Mouse (Mus musculus): Measurements from ENCODE around the gene Rsph3b.
"Not testable (repeated sequence)": the region's sequence is repeated elsewhere in the genome, so short reads cannot be mapped to it uniquely, and the experiment has no call there.

The Rsph3b gene

GRCm38 (mm10) chr17:6947984-6948768 lies at the start of gene Rsph3b:
TSS of gene Rsph3b (minus strand) at chr17:6948682.
- peak; percentile 78 for DNase-seq (ENCODE audit: low read depth, low spot score)

- not testable (repeated sequence) for DNase-seq (ENCODE audit: low read depth, low spot score)
Measured at GRCm38 (mm10) chr17:6997778-6998490, 49.5 kb upstream of the Rsph3b start.

DNA sequence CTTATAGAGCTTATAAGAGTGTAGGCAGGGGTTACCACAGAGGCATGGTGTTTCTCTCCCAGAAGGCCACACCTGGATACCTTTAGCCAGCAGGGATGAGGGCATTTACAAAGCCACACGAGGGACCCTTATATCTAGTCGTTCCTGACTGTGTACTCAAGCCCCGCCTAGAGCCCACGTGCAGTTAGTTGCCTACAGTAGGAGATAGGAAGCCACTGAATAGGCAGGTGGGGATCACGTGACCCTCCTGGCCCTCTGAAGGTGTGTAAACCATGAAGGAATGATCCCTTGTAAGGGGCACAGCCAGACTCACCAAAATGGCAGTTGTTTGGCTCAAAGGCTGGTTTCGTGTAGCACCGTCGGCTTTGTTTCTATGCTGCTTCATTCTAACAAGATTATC lies 48.3 kb upstream of the Rsph3b start:
- not testable (repeated sequence) for DNase-seq (ENCODE audit: low read depth, low spot score)

DNA sequence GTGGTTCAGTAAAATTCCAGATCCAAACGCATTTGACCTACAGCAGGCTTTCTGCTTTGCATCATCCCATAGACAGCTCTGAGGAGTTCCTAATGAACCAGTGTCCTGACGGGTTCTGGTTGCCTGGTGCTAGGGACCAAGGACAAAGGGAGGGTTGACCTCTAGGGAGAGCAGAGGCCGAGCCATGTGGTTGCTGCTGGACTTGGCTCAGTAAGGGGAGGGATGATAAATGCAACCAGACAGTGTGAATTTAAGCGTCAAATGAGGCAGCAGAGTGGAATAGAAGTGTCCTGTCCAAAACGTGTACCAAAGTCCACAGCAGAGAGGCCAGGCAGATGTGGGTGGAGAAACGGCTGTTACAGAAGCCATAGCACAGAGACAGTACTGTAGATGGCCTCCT lies 47.0 kb upstream of the Rsph3b start:
- not testable (repeated sequence) for DNase-seq (ENCODE audit: low read depth, low spot score)

- not testable (repeated sequence) for DNase-seq (ENCODE audit: low read depth, low spot score)
Measured at GRCm38 (mm10) chr17:6986118-6986517, 37.6 kb upstream of the Rsph3b start.

DNA sequence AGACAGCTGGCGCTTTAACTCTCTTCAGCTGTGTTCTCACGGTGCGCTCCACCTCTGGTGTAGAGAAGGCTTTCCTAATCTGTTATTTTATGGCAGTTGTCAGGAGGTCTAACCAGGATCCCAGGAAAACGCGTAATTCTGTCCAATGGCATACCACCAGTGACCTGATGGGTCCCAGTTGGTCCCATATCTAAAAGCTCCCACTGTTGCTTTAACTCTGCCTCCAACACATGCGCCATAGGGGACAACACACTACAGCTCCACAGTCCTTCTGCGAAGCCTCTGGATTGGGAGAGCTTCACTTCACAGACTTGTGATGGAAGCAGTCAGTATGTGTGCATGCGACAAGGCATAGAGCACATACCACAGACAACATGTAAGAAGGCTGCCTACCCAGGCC lies 31.7 kb upstream of the Rsph3b start:
- not testable (repeated sequence) for DNase-seq (ENCODE audit: low read depth, low spot score)

DNA sequence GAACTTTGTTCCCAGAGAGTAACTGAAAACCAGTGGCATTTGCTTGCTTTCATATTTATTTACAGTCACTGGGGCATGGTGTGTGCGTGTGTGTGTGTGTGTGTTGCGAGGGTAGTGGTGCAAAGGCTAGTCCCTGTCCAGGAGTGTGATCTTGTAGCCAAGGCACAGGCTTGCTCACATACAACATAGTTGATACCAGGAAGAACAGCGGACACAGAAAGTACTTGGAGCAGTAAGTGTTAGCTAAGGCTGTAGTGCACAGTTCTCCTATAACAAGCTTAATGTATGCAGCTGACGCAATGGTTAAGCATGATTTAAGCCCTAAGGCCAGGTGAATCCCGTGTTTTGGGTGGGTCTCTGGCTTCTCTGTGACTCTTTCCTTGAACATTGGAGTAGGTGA lies 30.9 kb upstream of the Rsph3b start:
- DNase-seq (ENCODE audit: low read depth, low spot score): not testable (repeated sequence)

DNA sequence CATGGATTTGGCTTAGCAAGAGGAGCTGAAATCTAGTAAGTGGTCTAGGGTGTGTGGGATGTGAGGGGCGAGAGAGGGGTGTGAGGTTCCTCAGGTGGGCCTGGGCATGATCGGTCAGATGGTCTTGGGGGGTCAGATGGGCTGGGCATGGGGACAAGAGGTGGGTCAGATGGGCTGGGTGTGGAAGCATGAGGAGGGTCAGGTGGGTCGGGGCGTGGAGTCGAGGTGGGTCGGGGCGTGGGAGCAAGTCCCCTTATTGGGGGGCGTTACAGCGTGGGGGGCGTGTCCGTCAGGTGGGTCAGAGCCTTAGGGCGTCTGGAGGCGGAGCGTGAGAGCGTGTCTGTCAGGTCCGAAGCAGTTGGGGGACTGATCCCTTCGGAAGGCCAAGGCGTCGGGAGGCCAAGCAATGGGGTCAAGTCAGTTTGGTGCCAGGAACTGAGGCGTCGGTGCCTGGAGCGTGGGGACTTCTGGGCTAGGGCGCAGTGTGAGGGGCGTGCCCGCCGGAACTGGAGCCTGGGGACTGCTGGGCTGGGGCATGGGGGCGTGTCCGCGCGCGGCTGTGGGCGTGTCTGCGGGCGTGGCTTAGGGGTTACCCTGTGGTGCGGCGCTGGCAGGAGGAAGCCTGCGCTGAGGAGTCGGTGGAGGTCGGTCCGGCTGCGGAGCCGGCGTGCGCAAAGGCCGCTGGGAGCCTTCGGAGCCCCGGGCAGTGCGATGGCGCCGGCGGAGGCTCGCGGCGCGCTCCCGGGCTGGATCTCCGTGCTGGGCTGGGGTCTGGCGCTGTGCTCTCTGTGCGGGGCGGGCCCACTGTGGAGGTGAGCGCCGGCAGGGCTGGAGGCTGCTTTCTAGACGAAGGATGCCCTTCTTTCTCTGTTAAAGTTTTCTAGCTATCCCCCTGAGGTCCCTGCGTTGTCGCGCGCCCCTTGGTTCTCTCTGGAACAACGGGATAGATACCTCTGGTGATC lies 30.1 kb upstream of the Rsph3b start, which contains the start of gene Gm49721:
TSS of gene Gm49721 (plus strand) at position 618 of the 962 bp plus-strand sequence.
- peak; percentile 15 for DNase-seq (ENCODE audit: low read depth, low spot score)

DNA sequence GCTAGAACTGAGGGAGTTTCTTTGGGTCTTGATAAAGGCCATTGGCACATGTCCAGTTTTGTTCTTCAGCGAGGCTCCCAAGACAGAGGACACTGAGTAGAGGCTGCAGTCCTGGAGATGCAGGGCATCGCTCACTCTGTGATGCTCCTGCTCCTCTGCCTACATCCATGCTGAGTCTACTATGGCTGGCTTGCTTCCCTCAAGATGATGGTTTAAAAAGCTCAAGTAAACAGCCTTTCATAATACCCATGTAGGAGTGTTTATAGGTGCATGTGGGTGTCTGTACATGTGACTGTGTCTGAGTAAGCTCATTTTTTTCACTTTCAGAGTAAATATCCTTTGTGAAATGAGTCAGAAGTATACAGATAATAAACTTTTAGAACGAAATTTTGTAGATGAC lies 26.5 kb upstream of the Rsph3b start:
- not testable (repeated sequence) for DNase-seq (ENCODE audit: low read depth, low spot score)

- not testable (repeated sequence) for DNase-seq (ENCODE audit: low read depth, low spot score)
Measured at GRCm38 (mm10) chr17:6972836-6973396, 24.4 kb upstream of the Rsph3b start.

GRCm38 (mm10) chr17:6971238-6971637 lies 22.8 kb upstream of the Rsph3b start:
- not testable (repeated sequence) for DNase-seq (ENCODE audit: low read depth, low spot score)

DNA sequence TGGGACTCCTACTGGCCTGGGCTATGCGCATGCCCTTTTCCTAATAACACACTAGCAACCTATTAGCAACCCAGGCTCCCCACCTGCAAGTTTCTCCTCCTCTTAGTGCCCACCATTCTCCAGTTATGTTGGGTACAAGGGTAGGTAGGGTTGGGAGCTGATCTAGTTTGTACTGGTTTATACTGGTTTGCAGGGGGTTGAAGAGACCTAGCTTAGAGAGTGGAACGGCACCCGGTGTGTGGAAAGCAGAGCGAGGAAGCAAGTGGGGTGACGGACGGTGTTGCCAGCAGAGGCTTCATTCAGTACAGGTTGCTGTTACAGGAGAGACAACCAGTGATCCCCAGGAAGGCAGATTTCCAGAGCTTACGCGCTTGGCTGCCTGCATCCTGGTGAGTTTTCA lies 21.9 kb upstream of the Rsph3b start, which contains the start of gene Rnaset2b:
TSS of gene Rnaset2b (plus strand) at position 301 of the 400 bp plus-strand sequence.
- DNase-seq (ENCODE audit: low read depth, low spot score): not testable (repeated sequence)

- DNase-seq (ENCODE audit: low read depth, low spot score): not testable (repeated sequence)
Measured at GRCm38 (mm10) chr17:6967673-6968072, 19.2 kb upstream of the Rsph3b start.

DNA sequence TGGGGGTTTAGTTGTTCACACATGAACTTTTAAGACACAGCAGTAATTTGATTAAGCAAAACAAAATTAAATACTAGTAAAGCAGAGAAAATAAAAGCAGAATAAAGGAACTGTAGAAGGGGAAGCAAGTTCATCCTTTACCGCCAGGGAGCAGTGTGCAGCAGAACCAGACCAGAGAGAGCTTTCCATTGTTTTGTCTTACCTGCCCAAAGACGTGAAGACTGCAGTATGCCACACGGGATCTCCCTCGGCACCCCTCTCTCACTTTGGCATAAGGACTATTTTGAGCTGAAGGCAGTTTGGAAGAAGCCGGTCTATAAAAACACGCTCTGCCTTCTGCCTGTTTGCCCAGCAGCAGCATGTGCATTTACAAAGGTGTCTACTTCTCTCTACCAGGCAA lies 16.9 kb upstream of the Rsph3b start:
- DNase-seq (ENCODE audit: low read depth, low spot score): peak; percentile 41

- DNase-seq (ENCODE audit: low read depth, low spot score): not testable (repeated sequence)
Measured at GRCm38 (mm10) chr17:6962936-6963335, 14.5 kb upstream of the Rsph3b start.

DNA sequence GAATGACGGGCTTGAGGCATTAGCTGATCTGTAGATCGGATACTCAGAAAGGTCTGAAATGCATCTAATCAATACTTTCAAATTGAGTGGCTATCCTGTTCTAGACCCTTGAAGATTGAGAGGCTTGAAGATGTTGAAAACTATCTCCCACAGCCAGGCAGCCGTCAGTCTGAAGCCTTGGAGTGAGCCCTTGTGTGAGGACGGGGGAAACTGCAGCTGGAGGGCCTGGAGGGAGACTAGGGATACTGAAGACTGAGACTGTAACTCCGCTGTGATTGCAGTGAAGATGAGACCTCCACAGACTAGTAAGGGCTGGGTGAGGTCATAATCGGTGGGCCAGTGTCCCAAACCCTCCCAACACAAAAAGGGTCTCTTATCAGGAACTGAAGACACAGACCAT lies 13.9 kb upstream of the Rsph3b start:
- DNase-seq (ENCODE audit: low read depth, low spot score): not testable (repeated sequence)

DNA sequence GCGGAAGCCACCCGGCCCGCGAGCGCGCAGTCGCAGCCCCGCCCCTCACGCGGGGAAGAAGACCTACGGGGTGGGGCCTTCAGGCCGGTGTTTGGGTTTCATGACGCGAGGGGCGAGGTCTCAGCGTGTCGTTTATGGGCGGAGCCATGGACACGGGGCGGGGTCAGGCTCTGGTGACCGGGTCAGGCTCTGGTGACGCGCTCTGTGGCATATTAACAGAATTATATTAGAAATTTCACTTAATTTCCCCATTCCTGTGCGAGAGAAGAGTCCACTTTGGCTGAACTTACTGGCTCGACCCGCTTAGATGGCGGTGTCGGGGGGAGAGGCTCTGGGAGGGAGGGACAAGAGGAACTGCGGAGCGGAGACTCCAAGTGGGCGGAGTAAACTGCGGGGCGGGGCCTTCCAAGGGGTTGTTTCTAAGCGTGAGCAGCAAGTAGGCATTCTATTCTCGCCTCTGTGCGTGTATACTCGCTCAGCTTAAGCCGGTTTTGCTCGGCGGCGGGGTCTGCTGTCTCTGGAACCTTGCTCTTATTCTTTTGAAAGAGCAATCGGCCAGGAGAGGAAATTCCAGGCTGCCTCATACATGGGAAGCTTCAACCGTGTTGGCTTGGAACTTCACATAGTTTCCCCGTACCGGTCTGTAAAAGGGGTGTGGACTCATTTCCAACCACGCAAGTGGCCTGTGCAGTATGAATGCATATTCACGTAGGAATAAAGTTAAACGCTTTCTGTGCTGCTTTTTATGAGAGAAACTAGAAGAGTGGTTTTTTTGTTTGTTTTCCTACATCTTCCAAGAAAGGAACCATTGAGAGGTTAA lies 12.9 kb upstream of the Rsph3b start:
- not testable (repeated sequence) for DNase-seq (ENCODE audit: low read depth, low spot score)

DNA sequence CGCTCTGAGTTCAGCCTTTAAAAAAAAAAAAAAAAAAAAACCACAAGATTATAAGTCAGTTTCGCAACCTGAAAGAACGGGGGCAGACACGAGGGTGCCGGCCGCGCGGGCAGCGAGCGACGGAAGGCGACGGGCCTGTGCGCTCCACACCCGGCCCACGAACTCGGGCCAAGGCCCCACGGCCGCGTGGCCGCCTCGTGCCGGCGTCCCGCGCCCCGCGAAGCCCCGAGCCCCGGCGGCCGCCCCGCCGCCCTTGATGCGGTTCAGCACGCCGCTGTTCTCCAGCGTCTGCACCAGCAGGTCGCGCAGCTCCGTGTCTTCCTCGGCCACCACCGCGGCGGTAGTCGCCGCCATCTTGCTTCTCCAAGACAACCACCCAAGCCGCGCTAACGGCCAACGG lies 12.3 kb upstream of the Rsph3b start, which contains the start of gene Tagap1:
TSS of gene Tagap1 (minus strand) at position 381 of the 400 bp plus-strand sequence.
- peak; percentile 11 for DNase-seq (ENCODE audit: low read depth, low spot score)

GRCm38 (mm10) chr17:6960349-6960748 lies 11.9 kb upstream of the Rsph3b start:
- not testable (repeated sequence) for DNase-seq (ENCODE audit: low read depth, low spot score)

All from brain, adult 2 months (tissue).